Mouse (Mus musculus): ENCODE data around the gene Olfr1378. TPM values are rescaled to one million over a fixed set of nuclear protein-coding genes. Genes with fewer than 3 reads are reported as not detected.

Olfr1378 gene
- total RNA-seq (2012; rRNA removed): not detected in 2 replicates

GRCm38 (mm10) chr11:50966230-50966629 is at the start of gene Olfr1378:
Gene Olfr1378 (plus strand): TSS chr11:50966530.
- H3K4me3 ChIP-seq (ENCODE audit: insufficient read depth in 1 of 2, low read depth in 1 of 2, low read length in 2 of 2, poor library complexity in 1 of 2, severe bottlenecking in 1 of 2): no peak within 1 kb of the TSS
- H3K4me1 ChIP-seq (ENCODE audit: control insufficient read depth in 2 of 2, insufficient read depth in 2 of 2, low read length in 2 of 2, poor library complexity in 1 of 2): no peaks in the 10 kb centered on the region
- H3K9ac ChIP-seq (ENCODE audit: insufficient read depth, low read depth, low read length, poor library complexity, severe bottlenecking): no peak within 1 kb of the TSS
- no peak for DNase-seq (ENCODE audit: low read depth, low spot score)
- TF ChIP-seq CHD2 (IDR thresholded peaks at IDR 0.05; ENCODE audit: low read depth, low read length): no peak
- TF ChIP-seq ZC3H11A (IDR thresholded peaks at IDR 0.05; ENCODE audit: borderline replicate concordance, low read depth, low read length): no peak
- no peak for TF ChIP-seq ZNF384 (IDR thresholded peaks at IDR 0.05; ENCODE audit: low read depth, low read length)
- TF ChIP-seq HCFC1 (IDR thresholded peaks at IDR 0.05; ENCODE audit: borderline replicate concordance, insufficient read depth, low read length): no peak
- no peak for TF ChIP-seq MAFK (IDR thresholded peaks at IDR 0.05; ENCODE audit: insufficient read depth, low read depth, low read length)
- in situ Hi-C loops (cut with MboI; ENCODE audit: low sequenced_read_pairs in 2 of 2, unreplicated experiment in 2 of 2): no loop called here
- H3K27ac ChIP-seq (ENCODE audit: insufficient read depth, low read depth, low read length, poor library complexity, severe bottlenecking): no peak within 1 kb of the TSS
- H3K36me3 ChIP-seq (ENCODE audit: control insufficient read depth, insufficient read depth, low read length, poor library complexity, severe bottlenecking): no peaks in the 10 kb centered on the region
- no peaks in the 10 kb centered on the region for H3K9me3 ChIP-seq (ENCODE audit: control insufficient read depth, insufficient read depth, low read depth, low read length)

GRCm38 (mm10) chr11:50930469-50931014 is 35.8 kb upstream of the Olfr1378 start:
- peak overlapping the region; percentile 65 to 82; a peak in 3 of 4 replicates for H3K4me3 ChIP-seq (ENCODE audit: insufficient read depth in 1 of 2, low read depth in 1 of 2, low read length in 2 of 2, poor library complexity in 1 of 2, severe bottlenecking in 1 of 2)
- H3K27ac ChIP-seq (ENCODE audit: insufficient read depth, low read depth, low read length, poor library complexity, severe bottlenecking): no peak overlapping the region
- TF ChIP-seq ZNF384 (IDR thresholded peaks at IDR 0.05; ENCODE audit: low read depth, low read length) (no peak), HCFC1 (IDR thresholded peaks at IDR 0.05; ENCODE audit: borderline replicate concordance, insufficient read depth, low read length) (no peak), ZC3H11A (IDR thresholded peaks at IDR 0.05; ENCODE audit: borderline replicate concordance, low read depth, low read length) (no peak), MAFK (IDR thresholded peaks at IDR 0.05; ENCODE audit: insufficient read depth, low read depth, low read length) (no peak), CHD2 (IDR thresholded peaks at IDR 0.05; ENCODE audit: low read depth, low read length) (no peak)
- in situ Hi-C loops (cut with MboI; ENCODE audit: low sequenced_read_pairs in 2 of 2, unreplicated experiment in 2 of 2): no loop called here
- no peaks in the 10 kb centered on the region for H3K36me3 ChIP-seq (ENCODE audit: control insufficient read depth, insufficient read depth, low read length, poor library complexity, severe bottlenecking)
- no peaks in the 10 kb centered on the region for H3K9me3 ChIP-seq (ENCODE audit: control insufficient read depth, insufficient read depth, low read depth, low read length)
- H3K9ac ChIP-seq (ENCODE audit: insufficient read depth, low read depth, low read length, poor library complexity, severe bottlenecking): no peak overlapping the region
- no peak for DNase-seq (ENCODE audit: low read depth, low spot score)
- H3K4me1 ChIP-seq (ENCODE audit: control insufficient read depth in 2 of 2, insufficient read depth in 2 of 2, low read length in 2 of 2, poor library complexity in 1 of 2): peaks cover 0 to 4% of the 10 kb centered on the region in 2 experiments; a peak in 1 of 4 replicates

GRCm38 (mm10) chr11:50931021-50931420 is 35.3 kb upstream of the Olfr1378 start:
- H3K4me3 ChIP-seq (ENCODE audit: insufficient read depth in 1 of 2, low read depth in 1 of 2, low read length in 2 of 2, poor library complexity in 1 of 2, severe bottlenecking in 1 of 2): peak overlapping the region; percentile 65 to 82
- no peaks in the 10 kb centered on the region for H3K9me3 ChIP-seq (ENCODE audit: control insufficient read depth, insufficient read depth, low read depth, low read length)
- H3K9ac ChIP-seq (ENCODE audit: insufficient read depth, low read depth, low read length, poor library complexity, severe bottlenecking): peak overlapping the region; percentile 70
- H3K27ac ChIP-seq (ENCODE audit: insufficient read depth, low read depth, low read length, poor library complexity, severe bottlenecking): no peak overlapping the region
- H3K36me3 ChIP-seq (ENCODE audit: control insufficient read depth, insufficient read depth, low read length, poor library complexity, severe bottlenecking): no peaks in the 10 kb centered on the region
- peaks cover 0 to 2% of the 10 kb centered on the region in 2 experiments; a peak in 1 of 4 replicates for H3K4me1 ChIP-seq (ENCODE audit: control insufficient read depth in 2 of 2, insufficient read depth in 2 of 2, low read length in 2 of 2, poor library complexity in 1 of 2)
- TF ChIP-seq MAFK (IDR thresholded peaks at IDR 0.05; ENCODE audit: insufficient read depth, low read depth, low read length) (no peak), ZC3H11A (IDR thresholded peaks at IDR 0.05; ENCODE audit: borderline replicate concordance, low read depth, low read length) (no peak), ZNF384 (IDR thresholded peaks at IDR 0.05; ENCODE audit: low read depth, low read length) (no peak)
- DNase-seq (ENCODE audit: low read depth, low spot score): no peak
- in situ Hi-C loops (cut with MboI; ENCODE audit: low sequenced_read_pairs in 2 of 2, unreplicated experiment in 2 of 2): no loop called here

GRCm38 (mm10) chr11:50931451-50931866 is 34.9 kb upstream of the Olfr1378 start, which contains the start of gene Zfp354b:
Gene Zfp354b (minus strand): TSS chr11:50931633.
- H3K36me3 ChIP-seq (ENCODE audit: control insufficient read depth, insufficient read depth, low read length, poor library complexity, severe bottlenecking): no peaks in the 10 kb centered on the region
- peak within 1 kb of the TSS; percentile 70 for H3K9ac ChIP-seq (ENCODE audit: insufficient read depth, low read depth, low read length, poor library complexity, severe bottlenecking)
- peak; percentile 79 for DNase-seq (ENCODE audit: low read depth, low spot score)
- no peak within 1 kb of the TSS for H3K27ac ChIP-seq (ENCODE audit: insufficient read depth, low read depth, low read length, poor library complexity, severe bottlenecking)
- TF ChIP-seq CHD2 (IDR thresholded peaks at IDR 0.05; ENCODE audit: low read depth, low read length) (no peak), ZNF384 (IDR thresholded peaks at IDR 0.05; ENCODE audit: low read depth, low read length) (no peak), MAFK (IDR thresholded peaks at IDR 0.05; ENCODE audit: insufficient read depth, low read depth, low read length) (no peak), HCFC1 (IDR thresholded peaks at IDR 0.05; ENCODE audit: borderline replicate concordance, insufficient read depth, low read length) (peak; percentile 97), ZC3H11A (IDR thresholded peaks at IDR 0.05; ENCODE audit: borderline replicate concordance, low read depth, low read length) (no peak)
- peaks cover 0 to 2% of the 10 kb centered on the region in 2 experiments; a peak in 1 of 4 replicates for H3K4me1 ChIP-seq (ENCODE audit: control insufficient read depth in 2 of 2, insufficient read depth in 2 of 2, low read length in 2 of 2, poor library complexity in 1 of 2)
- H3K4me3 ChIP-seq (ENCODE audit: insufficient read depth in 1 of 2, low read depth in 1 of 2, low read length in 2 of 2, poor library complexity in 1 of 2, severe bottlenecking in 1 of 2): peak within 1 kb of the TSS; percentile 65 to 82
- no peaks in the 10 kb centered on the region for H3K9me3 ChIP-seq (ENCODE audit: control insufficient read depth, insufficient read depth, low read depth, low read length)
- in situ Hi-C loops (cut with MboI; ENCODE audit: low sequenced_read_pairs in 2 of 2, unreplicated experiment in 2 of 2): no loop called here
